Mouse (Mus musculus): Measurements from ENCODE around the gene Ftsj3. TPM values are rescaled to one million over a fixed set of nuclear protein-coding genes. Genes with fewer than 3 reads are reported as not detected.
"Not testable (repeated sequence)": the region's sequence is repeated elsewhere in the genome, so short reads cannot be mapped to it uniquely, and the experiment has no call there.

Gene Ftsj3
- polyA plus RNA-seq, 1 experiment, result 14.1 TPM

DNA sequence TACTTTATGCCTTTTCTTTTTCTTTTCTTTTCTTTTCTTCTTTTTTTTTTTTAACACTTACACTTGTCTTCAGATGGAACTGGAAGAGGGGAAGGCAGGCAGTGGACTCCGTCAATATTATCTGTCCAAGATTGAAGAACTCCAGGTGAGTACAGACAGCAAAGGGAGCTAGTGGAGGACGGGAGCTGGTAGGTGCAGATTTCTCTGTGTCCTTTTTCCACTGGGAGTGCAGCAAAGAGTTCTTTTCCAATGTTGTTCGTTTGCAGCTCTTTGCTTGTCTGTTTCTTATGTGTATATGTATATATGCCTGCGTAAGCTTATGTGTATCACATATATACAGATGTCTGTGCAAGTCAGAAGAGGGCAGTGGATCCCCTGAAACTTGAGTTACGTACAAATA, 896 bp upstream of the Ftsj3 start:
- H3K27ac ChIP-seq (replicated peaks; ENCODE audit: low read depth, low read length), result no peak overlapping the region
- peak overlapping the region; percentile 33 for H3K4me3 ChIP-seq (ENCODE audit: insufficient read depth, low read depth, low read length)

DNA sequence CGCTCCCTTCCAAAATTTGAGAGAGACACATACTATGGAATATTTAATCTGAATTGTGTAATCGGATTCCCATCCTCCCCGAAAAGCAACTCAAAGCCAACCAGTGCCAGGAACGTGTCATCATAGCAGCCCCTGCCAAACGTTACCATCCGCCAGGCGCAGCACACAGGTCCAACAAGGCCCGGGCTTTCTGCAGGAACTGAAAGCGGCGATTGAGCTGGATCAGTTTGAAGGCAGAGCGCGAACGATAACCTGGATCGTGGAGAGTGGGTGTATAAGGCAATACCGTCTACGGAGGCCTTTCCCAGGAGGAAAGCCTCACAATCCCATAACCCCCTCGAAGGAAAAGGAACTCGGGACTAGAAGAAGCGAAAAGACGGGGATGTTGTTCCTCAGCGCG, 705 bp downstream of the Ftsj3 start:
- H3K4me1 ChIP-seq (ENCODE audit: control insufficient read depth, insufficient read depth, insufficient read length, low read length), result no peaks in the 10 kb centered on the region
- peak overlapping the region; percentile 69 for H3K4me3 ChIP-seq (ENCODE audit: insufficient read depth, low read depth, low read length)
- no peak overlapping the region for H3K27ac ChIP-seq (replicated peaks; ENCODE audit: low read depth, low read length)

More for the DNA sequence above, 896 bp upstream of the Ftsj3 start:
- no peaks in the 10 kb centered on the region for H3K4me1 ChIP-seq (ENCODE audit: control insufficient read depth, insufficient read depth, insufficient read length, low read length)

DNA sequence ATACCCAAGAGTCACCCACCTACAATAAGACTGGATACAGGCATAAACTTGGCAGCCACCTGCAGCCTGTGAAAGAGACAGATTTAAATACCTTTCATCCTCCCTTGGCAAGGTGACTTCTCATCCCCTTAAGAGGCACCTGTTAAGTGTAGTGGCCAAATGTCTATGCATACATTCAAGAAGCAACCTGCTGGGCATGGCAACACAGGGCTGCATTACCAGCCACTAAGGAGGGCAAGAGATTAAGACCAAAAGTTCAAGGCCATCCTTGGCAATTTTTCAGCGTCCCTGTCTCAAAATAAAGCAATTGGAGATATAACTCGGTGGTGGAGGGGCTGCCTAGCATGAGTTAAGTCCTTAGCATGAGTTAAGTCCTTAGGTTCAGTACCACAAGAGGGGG, 1.1 kb downstream of the Ftsj3 start:
- no peaks in the 10 kb centered on the region for H3K4me1 ChIP-seq (ENCODE audit: control insufficient read depth, insufficient read depth, insufficient read length, low read length)
- H3K27ac ChIP-seq (replicated peaks; ENCODE audit: low read depth, low read length), result no peak overlapping the region
- peak overlapping the region; percentile 69 for H3K4me3 ChIP-seq (ENCODE audit: insufficient read depth, low read depth, low read length)

DNA sequence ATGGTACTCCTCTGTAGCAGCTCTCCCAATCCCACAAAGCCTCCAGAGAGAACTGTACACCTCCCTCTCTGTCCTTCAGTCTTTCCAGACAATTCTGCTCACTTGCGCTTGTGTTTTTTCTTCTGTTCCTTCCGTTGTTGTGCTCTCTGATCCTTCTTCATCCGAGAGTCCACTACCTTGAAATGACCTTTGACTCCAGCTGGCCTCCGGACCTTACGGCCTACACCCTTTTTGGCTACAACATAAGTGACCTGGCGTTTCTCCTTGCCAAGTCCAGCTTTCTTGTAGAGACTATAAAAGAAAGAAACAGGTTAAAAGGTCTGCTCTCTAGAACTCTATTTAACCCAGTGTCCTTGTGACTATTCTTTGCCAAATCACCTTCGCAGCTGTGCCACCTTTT, 6.6 kb downstream of the Ftsj3 start:
- Histone ChIP-seq H3K4me1 (ENCODE audit: control insufficient read depth, insufficient read depth, insufficient read length, low read length) (no peaks in the 10 kb centered on the region), H3K4me3 (ENCODE audit: insufficient read depth, low read depth, low read length) (no peak overlapping the region), H3K27ac (replicated peaks; ENCODE audit: low read depth, low read length) (peak overlapping the region; percentile 19; the same call in 1 of the 2 replicates)

DNA sequence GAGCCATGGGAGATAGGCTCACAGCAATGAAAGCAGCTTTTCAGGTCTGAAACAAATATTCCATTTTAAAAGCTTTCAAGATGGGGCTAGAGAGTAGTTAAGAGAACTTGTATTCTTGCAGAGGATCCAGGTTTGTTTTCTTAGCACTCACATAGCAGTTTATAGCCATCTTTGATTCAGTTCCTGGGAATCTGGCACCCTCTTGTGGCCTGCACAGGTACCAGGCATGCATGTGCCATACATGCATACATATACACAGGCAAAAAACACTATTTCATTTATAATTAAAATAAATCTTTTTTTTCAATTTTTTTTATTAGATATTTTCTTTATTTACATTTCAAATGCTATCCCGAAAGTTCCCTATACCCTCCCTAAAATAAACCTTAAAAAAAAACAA, 9.0 kb downstream of the Ftsj3 start:
- Histone ChIP-seq H3K27ac (replicated peaks; ENCODE audit: low read depth, low read length) (no peak overlapping the region), H3K4me3 (ENCODE audit: insufficient read depth, low read depth, low read length) (no peak overlapping the region), H3K4me1 (ENCODE audit: control insufficient read depth, insufficient read depth, insufficient read length, low read length) (no peaks in the 10 kb centered on the region)

DNA sequence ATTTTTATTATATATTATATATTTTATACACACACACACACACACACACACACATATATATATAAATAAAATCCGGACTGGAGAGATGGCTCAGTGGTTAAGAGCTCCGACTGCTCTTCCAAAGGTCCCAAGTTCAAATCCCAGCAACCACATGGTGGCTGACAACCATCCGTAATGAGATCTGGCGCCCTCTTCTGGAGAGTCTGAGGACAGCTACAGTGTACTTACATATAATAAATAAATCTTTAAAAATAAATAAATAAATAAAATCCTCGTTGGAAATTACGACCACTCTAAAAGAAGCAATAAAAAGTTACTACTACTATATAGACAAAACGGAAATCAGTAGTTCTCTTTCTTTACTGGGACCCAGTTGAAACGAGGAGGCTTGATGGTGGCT, 21.9 kb downstream of the Ftsj3 start:
- H3K27ac ChIP-seq (replicated peaks; ENCODE audit: low read depth, low read length); H3K4me3 ChIP-seq (ENCODE audit: insufficient read depth, low read depth, low read length); H3K4me1 ChIP-seq (ENCODE audit: control insufficient read depth, insufficient read depth, insufficient read length, low read length): not testable (repeated sequence)

DNA sequence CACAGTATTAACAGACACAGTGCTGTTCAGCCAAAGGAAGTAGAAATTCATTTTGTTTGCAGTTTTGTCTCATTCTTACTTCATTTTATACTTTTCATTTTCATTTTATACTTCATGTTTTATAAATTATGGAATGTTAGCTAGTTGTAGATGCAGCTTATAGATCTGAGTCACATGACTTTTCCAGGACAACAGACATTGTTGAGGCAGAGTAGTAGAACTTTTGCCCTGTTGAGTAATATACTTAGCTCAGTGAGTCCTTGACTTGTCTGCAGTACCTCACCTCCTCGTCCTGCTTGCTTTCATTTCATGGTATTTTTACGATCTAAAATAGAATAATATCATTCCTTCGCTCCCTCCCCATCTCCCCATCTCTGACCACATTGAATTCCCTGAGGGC, 35.3 kb downstream of the Ftsj3 start:
- peaks cover 4% of the 10 kb centered on the region; the same call in 1 of the 2 replicates for H3K4me1 ChIP-seq (ENCODE audit: control insufficient read depth, insufficient read depth, insufficient read length, low read length)
- no peak overlapping the region for H3K4me3 ChIP-seq (ENCODE audit: insufficient read depth, low read depth, low read length)

DNA sequence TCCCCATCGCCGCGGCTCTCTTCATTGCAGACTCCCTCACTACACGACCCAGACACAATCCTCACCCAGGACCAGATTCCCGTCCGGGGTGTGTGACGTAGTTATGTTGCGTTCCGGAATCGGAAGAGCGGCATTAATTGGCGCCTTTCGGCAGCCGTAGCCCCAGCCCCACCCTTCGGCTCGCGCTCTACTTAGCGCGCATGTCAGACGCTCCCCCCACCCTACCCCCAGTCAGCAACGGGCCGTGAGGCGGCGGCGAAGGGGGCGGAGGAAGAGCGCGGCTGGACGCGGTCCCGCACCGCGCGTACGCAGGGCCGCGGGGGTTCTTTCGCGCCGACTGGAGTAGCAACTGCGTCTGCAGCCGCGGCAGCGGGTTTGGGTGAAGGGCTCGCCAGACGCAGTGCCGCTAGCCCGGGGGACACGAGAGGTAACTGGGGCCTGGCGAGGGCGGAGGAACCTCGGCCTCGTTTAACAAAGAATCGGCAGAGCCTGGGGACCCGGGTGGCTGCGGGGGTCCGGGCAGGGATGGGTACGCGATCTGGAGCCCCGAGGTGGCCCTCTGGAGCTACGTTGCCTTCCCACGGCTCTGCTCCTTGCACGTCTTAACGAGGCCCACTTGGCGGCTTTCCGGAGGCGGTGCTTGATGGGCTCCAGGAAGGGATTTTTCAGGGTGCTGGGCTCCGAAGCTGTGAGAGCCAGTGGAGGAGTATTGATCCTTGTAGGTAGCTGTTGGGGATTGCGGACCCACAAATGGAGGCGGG, 39.0 kb downstream of the Ftsj3 start, which contains the start of gene Ddx42:
Gene Ddx42 (plus strand): TSS at position 197 of the 761 bp plus-strand sequence.
- Histone ChIP-seq H3K4me3 (ENCODE audit: insufficient read depth, low read depth, low read length) (peak within 1 kb of the TSS; percentile 86), H3K27ac (replicated peaks; ENCODE audit: low read depth, low read length) (peak within 1 kb of the TSS; percentile 95), H3K4me1 (ENCODE audit: control insufficient read depth, insufficient read depth, insufficient read length, low read length) (peaks cover 10% of the 10 kb centered on the region)

More for the DNA sequence above, 35.3 kb downstream of the Ftsj3 start:
- H3K27ac ChIP-seq (replicated peaks; ENCODE audit: low read depth, low read length), result no peak overlapping the region

DNA sequence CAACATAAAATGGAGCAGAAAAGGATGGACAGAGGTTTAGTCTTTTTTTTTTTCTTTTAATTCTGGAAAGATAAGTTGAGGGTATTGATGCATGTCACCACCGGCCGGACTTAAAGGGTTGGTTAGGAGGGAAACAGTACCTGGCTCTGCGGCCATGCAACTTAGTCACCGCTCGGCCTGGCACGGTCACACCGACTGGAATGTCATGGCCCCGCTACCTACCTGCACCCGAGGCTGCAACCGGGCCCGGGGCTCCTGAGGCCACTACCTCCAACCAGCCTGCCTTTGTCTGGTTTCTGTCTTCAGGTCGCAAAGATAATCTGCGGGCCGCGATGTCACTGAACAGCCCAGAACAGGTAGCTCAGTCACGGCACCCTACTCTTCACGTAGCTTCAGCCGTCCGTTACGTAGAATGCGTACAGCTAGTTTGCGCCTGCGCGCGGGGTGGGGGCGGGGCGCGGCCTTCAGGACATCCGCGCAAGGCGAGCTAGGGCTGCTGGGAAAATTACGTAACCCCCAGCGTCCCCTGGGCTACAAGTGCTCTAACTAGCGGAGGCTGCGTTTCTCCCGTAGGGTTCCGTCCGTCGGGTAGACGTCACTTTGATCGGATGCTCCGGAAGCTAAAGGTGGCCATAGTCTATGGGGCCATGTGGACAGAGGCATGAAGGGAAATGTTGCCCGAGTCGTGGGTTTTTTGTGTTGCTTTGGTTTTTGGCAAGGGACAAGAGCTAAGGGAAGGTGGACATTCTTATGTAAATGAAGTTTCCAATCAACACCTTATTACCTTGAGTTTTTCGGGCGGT, 39.8 kb downstream of the Ftsj3 start, which contains the start of gene Ccdc47:
Gene Ccdc47 (minus strand): TSS at position 418 of the 803 bp plus-strand sequence.
- Histone ChIP-seq H3K4me1 (ENCODE audit: control insufficient read depth, insufficient read depth, insufficient read length, low read length) (peaks cover 10% of the 10 kb centered on the region), H3K27ac (replicated peaks; ENCODE audit: low read depth, low read length) (peak within 1 kb of the TSS; percentile 95), H3K4me3 (ENCODE audit: insufficient read depth, low read depth, low read length) (peak within 1 kb of the TSS; percentile 86)

DNA sequence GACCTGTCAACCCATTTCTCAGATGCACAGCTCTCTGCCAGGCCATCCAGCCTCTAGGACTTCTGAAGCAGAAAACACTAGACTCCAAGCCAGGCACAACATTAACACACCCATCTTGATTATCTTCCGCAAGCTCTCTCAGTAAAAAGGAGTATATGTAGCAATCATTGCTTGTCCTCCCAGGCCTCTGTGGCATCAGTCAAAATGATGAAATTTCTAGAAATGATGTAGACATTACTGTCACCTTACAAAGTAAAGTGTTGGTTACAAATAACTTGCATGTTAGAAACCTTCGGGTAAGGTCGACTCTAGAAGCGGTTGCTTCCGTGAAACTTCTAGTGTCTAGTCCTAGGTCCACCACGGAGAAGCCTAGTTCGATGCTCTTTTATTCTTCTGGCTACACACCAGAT, 40.4 kb downstream of the Ftsj3 start:
- Histone ChIP-seq H3K4me1 (ENCODE audit: control insufficient read depth, insufficient read depth, insufficient read length, low read length) (peaks cover 6% of the 10 kb centered on the region; the same call in 1 of the 2 replicates), H3K27ac (replicated peaks; ENCODE audit: low read depth, low read length) (peak overlapping the region; percentile 79), H3K4me3 (ENCODE audit: insufficient read depth, low read depth, low read length) (peak overlapping the region; percentile 86)

DNA sequence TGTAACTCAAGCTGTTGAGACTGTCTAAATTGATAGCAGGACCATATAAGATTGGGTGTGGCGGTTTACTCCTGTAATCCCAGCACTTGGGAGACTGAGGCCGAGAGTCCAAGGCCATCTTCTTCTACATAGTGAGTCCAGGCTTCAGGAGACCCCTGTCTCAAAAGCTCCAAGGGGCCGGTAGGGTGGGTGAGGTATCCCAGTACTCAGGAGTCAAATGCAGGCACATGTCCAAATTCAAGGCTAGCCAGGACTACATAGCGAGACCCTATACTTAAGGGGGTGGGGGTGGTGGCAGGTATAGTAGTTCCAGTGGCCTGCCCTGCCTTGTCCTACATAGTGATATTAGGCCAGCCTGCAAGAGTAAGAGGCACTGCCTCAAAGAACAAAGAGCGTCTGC, 41.0 kb downstream of the Ftsj3 start:
- Histone ChIP-seq H3K4me1 (ENCODE audit: control insufficient read depth, insufficient read depth, insufficient read length, low read length) (peaks cover 6% of the 10 kb centered on the region; the same call in 1 of the 2 replicates), H3K27ac (replicated peaks; ENCODE audit: low read depth, low read length) (no peak overlapping the region), H3K4me3 (ENCODE audit: insufficient read depth, low read depth, low read length) (peak overlapping the region; percentile 29; the same call in 1 of the 2 replicates)

DNA sequence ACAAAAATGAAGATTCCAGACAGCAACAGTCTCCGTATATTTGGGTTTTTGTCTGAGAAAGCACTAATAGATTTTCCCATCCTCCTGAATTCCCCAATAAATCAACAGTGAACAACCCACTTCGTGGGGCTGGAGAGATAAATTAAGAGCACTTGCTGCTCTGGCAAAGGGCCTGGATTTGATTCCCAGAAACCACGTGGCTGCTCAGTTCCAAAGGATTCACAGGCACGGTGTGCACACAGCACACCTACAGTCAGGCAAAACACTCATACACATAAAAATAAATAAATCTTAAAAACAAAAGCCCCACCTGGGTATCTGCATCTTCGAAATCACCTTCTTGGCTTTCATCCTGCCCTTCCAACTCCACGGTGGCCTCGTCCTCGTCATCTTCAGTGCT, 43.1 kb downstream of the Ftsj3 start:
- Histone ChIP-seq H3K4me3 (ENCODE audit: insufficient read depth, low read depth, low read length) (no peak overlapping the region), H3K27ac (replicated peaks; ENCODE audit: low read depth, low read length) (no peak overlapping the region)

DNA sequence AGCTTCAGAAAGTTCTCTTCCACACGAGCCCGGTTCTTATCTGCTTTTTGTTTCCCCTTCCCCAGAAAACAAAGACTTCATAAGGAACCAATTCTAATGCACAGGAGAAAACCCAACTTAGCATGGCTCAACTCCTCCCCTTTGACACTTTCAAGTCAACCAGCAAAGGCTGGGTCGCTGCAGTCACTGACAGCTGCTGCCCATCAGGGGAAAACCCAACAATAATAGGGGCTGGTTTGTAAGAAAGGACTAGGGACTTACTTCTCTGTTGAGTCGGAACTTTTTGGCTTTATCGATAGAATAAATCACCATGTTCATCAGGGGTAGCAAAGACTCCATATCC, 53.8 kb downstream of the Ftsj3 start, which contains the start of gene Strada:
Gene Strada (minus strand): TSS at position 46 of the 343 bp plus-strand sequence.
- 0 out of 2 replicates have a peak within 1 kb of the TSS, but pooled peaks have one; percentile 6 for H3K27ac ChIP-seq (replicated peaks; ENCODE audit: low read depth, low read length)
- no peak within 1 kb of the TSS for H3K4me3 ChIP-seq (ENCODE audit: insufficient read depth, low read depth, low read length)
- H3K4me1 ChIP-seq (ENCODE audit: control insufficient read depth, insufficient read depth, insufficient read length, low read length), result no peaks in the 10 kb centered on the region

More for the DNA sequence above, 43.1 kb downstream of the Ftsj3 start:
- peaks cover 6% of the 10 kb centered on the region; the same call in 1 of the 2 replicates for H3K4me1 ChIP-seq (ENCODE audit: control insufficient read depth, insufficient read depth, insufficient read length, low read length)

DNA sequence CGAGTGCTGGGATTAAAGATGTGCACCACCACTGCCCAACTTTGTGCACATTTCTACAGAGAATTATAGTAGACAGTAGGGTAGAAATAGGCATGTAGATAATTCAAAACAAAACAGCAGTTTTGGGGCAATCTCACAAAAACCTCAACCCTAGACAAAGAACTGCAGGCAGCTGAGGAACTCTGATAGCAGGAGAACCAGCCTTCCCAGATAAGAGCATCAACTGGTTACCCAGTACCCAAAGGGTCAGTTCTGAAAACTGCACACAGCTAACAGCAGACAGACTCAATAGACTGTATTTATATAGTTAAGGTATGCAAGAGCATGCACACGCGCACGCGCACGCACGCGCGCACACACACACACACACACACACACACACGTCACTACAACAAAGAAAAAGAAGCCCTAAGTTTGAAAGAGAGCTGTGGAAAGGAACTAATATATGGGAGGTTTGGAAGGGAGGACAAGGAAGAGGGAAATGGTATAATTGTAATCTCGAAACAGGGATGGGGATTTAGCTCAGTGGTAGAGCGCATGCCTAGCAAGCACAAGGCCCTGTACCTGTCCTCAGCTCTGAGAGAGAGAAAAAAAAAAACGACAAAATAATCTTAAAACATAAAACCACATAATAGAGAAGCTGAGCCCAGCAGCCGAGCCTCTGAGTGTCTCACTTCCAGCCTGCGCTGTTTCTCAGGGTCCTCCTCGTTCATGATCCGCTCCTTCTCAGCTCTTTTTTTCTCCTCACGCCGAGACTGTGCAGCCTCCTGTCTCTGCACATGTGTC, 54.3 kb downstream of the Ftsj3 start:
- Histone ChIP-seq H3K4me1 (ENCODE audit: control insufficient read depth, insufficient read depth, insufficient read length, low read length) (no peaks in the 10 kb centered on the region), H3K4me3 (ENCODE audit: insufficient read depth, low read depth, low read length) (no peak overlapping the region), H3K27ac (replicated peaks; ENCODE audit: low read depth, low read length) (0 out of 2 replicates have a peak overlapping the region, but pooled peaks have one; percentile 6)

All from brown adipose tissue, adult 24 weeks (tissue).